Mouse (Mus musculus) intestine, postnatal 0 days (tissue): Measurements from ENCODE around the gene Ccng2. TPM values are rescaled to one million over a fixed set of nuclear protein-coding genes. Genes with fewer than 3 reads are reported as not detected.

Experiments used
- ATAC-seq: fragments of 200-750 bp; cut with Nextera tagmentation; 2 replicates; pipeline ENCODE4 v1.8.0; 2017; ENCODE audit warnings: mild to moderate bottlenecking, moderate TSS enrichment, moderate library complexity
- H3K27ac ChIP-seq: fragments of 300-500 bp; sonication (generic); 2 replicates; pipeline ENCODE4 v1.5.1; 2014; ENCODE audit warnings: mild to moderate bottlenecking, low read depth, low read length, moderate library complexity
- H3K27me3 ChIP-seq: fragments of 300-500 bp; sonication (generic); replicated peaks from 2 replicates; pipeline ENCODE4 v1.6.1; 2014; ENCODE audit warnings: low read length, mixed read lengths; ENCODE audit not compliant: control insufficient read depth, insufficient read depth
- H3K36me3 ChIP-seq: fragments of 300-500 bp; sonication (generic); 2 replicates; pipeline ENCODE4 v1.6.1; 2014; ENCODE audit warnings: mild to moderate bottlenecking, moderate library complexity; ENCODE audit not compliant: control insufficient read depth, insufficient read depth
- H3K4me1 ChIP-seq: fragments of 300-500 bp; sonication (generic); replicated peaks from 2 replicates; pipeline ENCODE4 v1.6.1; 2014; ENCODE audit warnings: antibody characterized with exemption, low read length, mixed read lengths; ENCODE audit not compliant: control insufficient read depth, insufficient read depth
- H3K4me2 ChIP-seq: fragments of 300-500 bp; sonication (generic); replicated peaks from 2 replicates; pipeline ENCODE4 v1.6.1; 2014; ENCODE audit warnings: low read depth, mild to moderate bottlenecking, moderate library complexity
- H3K4me3 ChIP-seq: fragments of 300-500 bp; sonication (generic); 2 replicates; pipeline ENCODE4 v1.5.1; 2014; ENCODE audit warnings: low read depth, low read length
- H3K9ac ChIP-seq: fragments of 300-500 bp; sonication (generic); 2 replicates; pipeline ENCODE4 v1.6.1; 2014; ENCODE audit warnings: mild to moderate bottlenecking, low read depth, low read length
- H3K9me3 ChIP-seq: fragments of 300-500 bp; sonication (generic); 2 replicates; pipeline ENCODE4 v1.6.1; 2016; ENCODE audit warnings: mixed run types; ENCODE audit not compliant: control insufficient read depth
- CTCF ChIP-seq: sonication (generic); IDR thresholded peaks from 2 replicates; pipeline ENCODE4 v1.5.1; 2016; ENCODE audit warnings: low read depth, mild to moderate bottlenecking, control low read depth, antibody characterized with exemption, moderate library complexity
- WGBS: fragments of 180-500 bp; shearing (Covaris S2); extraction: QIAGEN DNeasy Blood & Tissue Kit; methylation state at CpG from one replicate; pipeline ENCODE4 v1.1.7; 2014; 5-methylcytosine and 5-hydroxymethylcytosine counted together
- polyA plus RNA-seq: library from polyadenylated mRNA; unstranded; fragments of >200 nt; fragmentation: Nextera tagmentation; extraction: Ambion mirVana; gene quantifications from 2 replicates; pipeline ENCODE4 v1.2.1, GENCODE M21; 2015

Ccng2 gene
- polyA plus RNA-seq, 1 experiment from 2014 or later = 34.5 TPM

GRCm38 (mm10) chr5:93231721-93232120 is 35.3 kb upstream of the Ccng2 start:
- no peaks in the 10 kb centered on the region for H3K4me1 ChIP-seq
- no peaks in the 10 kb centered on the region for H3K27me3 ChIP-seq
- TF ChIP-seq CTCF = no peak
- H3K9ac ChIP-seq = no peak overlapping the region
- H3K27ac ChIP-seq = no peak overlapping the region
- no peak for ATAC-seq
- 71% methylated on average over 3 of the region's 3 CpGs for WGBS
- no peaks in the 10 kb centered on the region for H3K36me3 ChIP-seq
- H3K9me3 ChIP-seq = no peaks in the 10 kb centered on the region
- no peak overlapping the region for H3K4me3 ChIP-seq
- no peak overlapping the region for H3K4me2 ChIP-seq

GRCm38 (mm10) chr5:93232838-93233237 is 34.2 kb upstream of the Ccng2 start:
- ATAC-seq = no peak
- Histone ChIP-seq H3K4me3 (no peak overlapping the region), H3K9me3 (no peaks in the 10 kb centered on the region), H3K27ac (no peak overlapping the region), H3K9ac (no peak overlapping the region), H3K4me2 (no peak overlapping the region), H3K36me3 (no peaks in the 10 kb centered on the region), H3K4me1 (no peaks in the 10 kb centered on the region), H3K27me3 (no peaks in the 10 kb centered on the region)
- TF ChIP-seq CTCF = no peak
- 83% methylated on average over 2 of the region's 2 CpGs for WGBS

- Histone ChIP-seq H3K27ac (no peak overlapping the region), H3K36me3 (no peaks in the 10 kb centered on the region), H3K4me3 (no peak overlapping the region), H3K9ac (no peak overlapping the region), H3K4me2 (no peak overlapping the region), H3K27me3 (no peaks in the 10 kb centered on the region), H3K9me3 (no peaks in the 10 kb centered on the region), H3K4me1 (no peaks in the 10 kb centered on the region)
- 65% methylated on average over 4 of the region's 4 CpGs for WGBS
- ATAC-seq = no peak
- TF ChIP-seq CTCF = no peak
Measured at GRCm38 (mm10) chr5:93234130-93234529, 32.9 kb upstream of the Ccng2 start.

- no peak for TF ChIP-seq CTCF
- Histone ChIP-seq H3K36me3 (no peaks in the 10 kb centered on the region), H3K27me3 (no peaks in the 10 kb centered on the region), H3K9ac (no peak overlapping the region), H3K27ac (no peak overlapping the region), H3K4me1 (no peaks in the 10 kb centered on the region), H3K4me2 (no peak overlapping the region), H3K4me3 (no peak overlapping the region), H3K9me3 (no peaks in the 10 kb centered on the region)
- 80% methylated on average over 2 of the region's 2 CpGs for WGBS
- no peak for ATAC-seq
Measured at GRCm38 (mm10) chr5:93234605-93235004, 32.5 kb upstream of the Ccng2 start.

- TF ChIP-seq CTCF = no peak
- whole genome bisulfite sequencing = 91% methylated on average over 3 of the region's 3 CpGs
Measured at GRCm38 (mm10) chr5:93235888-93236287, 31.2 kb upstream of the Ccng2 start.

GRCm38 (mm10) chr5:93236541-93236940 is 30.5 kb upstream of the Ccng2 start:
- WGBS = 79% methylated on average over 4 of the region's 4 CpGs
- Histone ChIP-seq H3K9me3 (no peaks in the 10 kb centered on the region), H3K9ac (no peak overlapping the region), H3K4me1 (no peaks in the 10 kb centered on the region), H3K27me3 (no peaks in the 10 kb centered on the region), H3K27ac (no peak overlapping the region), H3K4me3 (no peak overlapping the region), H3K4me2 (no peak overlapping the region), H3K36me3 (no peaks in the 10 kb centered on the region)
- TF ChIP-seq CTCF = no peak
- ATAC-seq = no peak

More at GRCm38 (mm10) chr5:93235888-93236287, 31.2 kb upstream of the Ccng2 start:
- no peaks in the 10 kb centered on the region for H3K9me3 ChIP-seq
- H3K4me1 ChIP-seq = no peaks in the 10 kb centered on the region
- H3K27me3 ChIP-seq = no peaks in the 10 kb centered on the region
- no peak overlapping the region for H3K4me3 ChIP-seq
- H3K4me2 ChIP-seq = no peak overlapping the region
- no peak for ATAC-seq
- H3K27ac ChIP-seq = no peak overlapping the region
- H3K9ac ChIP-seq = no peak overlapping the region
- no peaks in the 10 kb centered on the region for H3K36me3 ChIP-seq
